Mouse (Mus musculus) forebrain, embryonic 16.5 days (tissue): ENCODE measurements around the gene Syngap1. TPM values are rescaled to one million over a fixed set of nuclear protein-coding genes. Genes with fewer than 3 reads are reported as not detected.

Experiments
- ATAC-seq: fragments of 200-750 bp; cut with Nextera tagmentation; 2 replicates; pipeline ENCODE4 v1.8.0; 2017; ENCODE audit warnings: mild to moderate bottlenecking, moderate library complexity
- H3K27ac ChIP-seq: fragments of 300-500 bp; sonication (generic); 2 replicates; pipeline ENCODE4 v1.5.1; 2014; ENCODE audit warnings: low read length, control low read depth
- H3K27me3 ChIP-seq: fragments of 300-500 bp; sonication (generic); replicated peaks from 2 replicates; pipeline ENCODE4 v1.6.1; 2014; ENCODE audit warnings: low read length; ENCODE audit not compliant: control insufficient read depth, insufficient read depth
- H3K36me3 ChIP-seq: fragments of 300-500 bp; sonication (generic); 2 replicates; pipeline ENCODE4 v1.6.1; 2014; ENCODE audit not compliant: control insufficient read depth, insufficient read depth
- H3K4me1 ChIP-seq: fragments of 300-500 bp; sonication (generic); replicated peaks from 2 replicates; pipeline ENCODE4 v1.6.1; 2014; ENCODE audit warnings: low read length; ENCODE audit not compliant: control insufficient read depth, insufficient read depth
- H3K4me2 ChIP-seq: fragments of 300-500 bp; sonication (generic); 2 replicates; pipeline ENCODE4 v1.6.1; 2014; ENCODE audit warnings: mild to moderate bottlenecking, low read length, control low read depth
- H3K4me3 ChIP-seq: fragments of 300-500 bp; sonication (generic); replicated peaks from 2 replicates; pipeline ENCODE4 v1.5.1; 2014; ENCODE audit warnings: mild to moderate bottlenecking, low read length, control low read depth
- H3K9ac ChIP-seq: fragments of 300-500 bp; sonication (generic); replicated peaks from 2 replicates; pipeline ENCODE4 v1.6.1; 2014; ENCODE audit warnings: low read depth, low read length, control low read depth
- H3K9me3 ChIP-seq: fragments of 300-500 bp; sonication (generic); 2 replicates; pipeline ENCODE4 v1.6.1; 2016; ENCODE audit warnings: low read length; ENCODE audit not compliant: control insufficient read depth
- WGBS: fragments of 180-500 bp; shearing (Covaris S2); extraction: QIAGEN DNeasy Blood & Tissue Kit; methylation state at CpG from one replicate; pipeline ENCODE4 v1.1.7; 2014; 5-methylcytosine and 5-hydroxymethylcytosine counted together
- polyA plus RNA-seq: library from polyadenylated mRNA; unstranded; fragments of >200 nt; fragmentation: Nextera tagmentation; extraction: Ambion mirVana; gene quantifications from 2 replicates; pipeline ENCODE4 v1.2.1, GENCODE M21; 2015

Gene Syngap1
- polyA plus RNA-seq, 1 experiment from 2014 or later: 5.4 TPM

GRCm38 (mm10) chr17:26951406-26951805, 10.4 kb downstream of the Syngap1 start:
- Histone ChIP-seq H3K9ac (peak overlapping the region; percentile 52), H3K4me1 (peaks cover 66% of the 10 kb centered on the region), H3K27me3 (no peaks in the 10 kb centered on the region), H3K4me3 (peak overlapping the region; percentile 41), H3K4me2 (peak overlapping the region; percentile 75), H3K27ac (peak overlapping the region; percentile 59), H3K9me3 (no peaks in the 10 kb centered on the region), H3K36me3 (peaks cover 8% of the 10 kb centered on the region)
- ATAC-seq: peak; percentile 66
- 1% methylated on average over 11 of the region's 11 CpGs for WGBS

DNA sequence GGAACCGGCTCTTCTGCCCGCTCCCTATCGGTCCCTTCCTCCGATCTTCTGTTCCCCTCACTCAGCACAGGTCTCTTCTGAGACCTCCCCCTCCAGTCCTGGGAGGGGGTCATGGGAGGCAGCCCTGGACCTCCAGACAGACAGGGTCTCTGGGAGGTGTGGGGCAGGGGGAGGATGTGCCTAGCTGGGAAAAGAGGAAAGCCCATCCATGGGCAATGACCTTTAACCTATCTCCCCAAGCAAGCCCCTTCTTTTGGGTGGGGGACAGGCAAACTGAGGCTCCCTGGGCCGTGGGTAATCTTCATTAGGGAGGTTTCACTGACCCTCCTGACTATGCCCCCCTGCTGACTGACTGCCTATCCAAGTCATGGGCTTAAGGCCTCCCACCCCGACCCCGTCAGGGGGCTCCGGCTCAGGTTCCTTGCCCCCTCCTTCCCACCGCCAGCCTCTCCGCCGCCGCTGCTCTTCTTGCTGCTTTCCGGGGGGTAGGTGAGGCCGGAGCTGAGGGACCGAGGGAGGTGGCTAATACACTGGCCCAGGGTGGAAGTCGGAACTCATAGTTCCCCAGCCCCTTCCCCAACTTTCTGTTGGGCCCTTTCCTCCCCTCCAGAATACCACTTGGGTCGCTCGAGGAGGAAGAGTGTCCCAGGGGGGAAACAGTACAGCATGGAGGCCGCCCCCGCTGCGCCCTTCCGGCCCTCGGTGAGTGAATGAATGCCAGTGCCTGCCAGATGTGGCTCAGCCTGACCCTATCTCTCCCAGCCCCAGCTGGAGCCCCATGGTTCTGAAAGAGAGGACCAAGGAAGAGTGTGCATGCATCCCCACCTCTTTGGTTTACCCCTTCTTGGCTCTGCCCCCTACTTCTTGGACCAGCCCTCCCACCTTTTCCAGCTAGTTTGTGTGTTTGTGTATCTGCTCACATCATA, 11.2 kb downstream of the Syngap1 start:
- peaks cover 13% of the 10 kb centered on the region for H3K36me3 ChIP-seq
- H3K27ac ChIP-seq: peak overlapping the region; percentile 16; the same call in 1 of the 2 replicates
- H3K9me3 ChIP-seq: no peaks in the 10 kb centered on the region
- H3K27me3 ChIP-seq: no peaks in the 10 kb centered on the region
- peak overlapping the region; percentile 75 for H3K4me2 ChIP-seq
- 6% methylated on average over 21 of the region's 23 CpGs for WGBS
- no peak; the same call in 1 of the 2 replicates for ATAC-seq
- peak overlapping the region; percentile 52 for H3K9ac ChIP-seq
- H3K4me3 ChIP-seq: peak overlapping the region; percentile 41
- H3K4me1 ChIP-seq: peaks cover 58% of the 10 kb centered on the region

DNA sequence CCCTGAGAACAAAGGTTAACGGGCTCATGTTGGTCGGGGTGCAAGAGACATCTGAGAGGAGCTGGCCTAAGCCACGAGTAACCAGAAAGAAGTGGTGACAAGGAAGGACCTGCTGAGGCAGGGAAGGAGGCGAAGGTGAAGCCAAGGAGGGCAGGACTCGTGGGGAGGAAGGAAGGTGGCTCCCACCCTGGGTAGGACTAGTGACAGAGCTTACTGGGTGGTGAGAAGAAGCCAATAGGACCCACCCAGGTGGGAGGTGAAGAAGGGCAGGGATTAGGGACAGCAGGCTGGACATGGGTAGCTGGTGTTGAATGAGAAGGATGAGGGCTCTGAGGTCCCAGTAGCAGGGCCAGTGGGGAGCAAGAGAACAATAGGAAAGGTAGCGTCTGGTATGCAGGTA, 12.1 kb downstream of the Syngap1 start:
- no peak for ATAC-seq
- Histone ChIP-seq H3K4me1 (peaks cover 51% of the 10 kb centered on the region), H3K4me2 (peak overlapping the region; percentile 75), H3K27ac (no peak overlapping the region), H3K27me3 (no peaks in the 10 kb centered on the region), H3K9me3 (no peaks in the 10 kb centered on the region), H3K9ac (peak overlapping the region; percentile 22; the same call in 1 of the 2 replicates), H3K36me3 (peaks cover 21% of the 10 kb centered on the region), H3K4me3 (no peak overlapping the region)
- 26% methylated on average over 6 of the region's 6 CpGs for WGBS

- no peaks in the 10 kb centered on the region for H3K27me3 ChIP-seq
- no peaks in the 10 kb centered on the region for H3K9me3 ChIP-seq
- peaks cover 51% of the 10 kb centered on the region for H3K4me1 ChIP-seq
- H3K9ac ChIP-seq: peak overlapping the region; percentile 22; the same call in 1 of the 2 replicates
- H3K36me3 ChIP-seq: peaks cover 22% of the 10 kb centered on the region
- H3K4me3 ChIP-seq: no peak overlapping the region
- peak overlapping the region; percentile 75 for H3K4me2 ChIP-seq
- WGBS: 30% methylated on average over 8 of the region's 16 CpGs
- ATAC-seq: no peak
- H3K27ac ChIP-seq: no peak overlapping the region
These were observed 12.7 kb downstream of the Syngap1 start for GRCm38 (mm10) chr17:26953726-26954125.

GRCm38 (mm10) chr17:26956309-26956708, 15.3 kb downstream of the Syngap1 start:
- Histone ChIP-seq H3K27ac (no peak overlapping the region), H3K27me3 (no peaks in the 10 kb centered on the region), H3K4me3 (no peak overlapping the region), H3K36me3 (peaks cover 34% of the 10 kb centered on the region), H3K9me3 (no peaks in the 10 kb centered on the region), H3K4me1 (peaks cover 26% of the 10 kb centered on the region), H3K9ac (no peak overlapping the region), H3K4me2 (no peak overlapping the region)
- ATAC-seq: no peak
- 82% methylated on average over 5 of the region's 5 CpGs for whole genome bisulfite sequencing

- no peak for ATAC-seq
- WGBS: 94% methylated on average over 18 of the region's 18 CpGs
- peaks cover 40% of the 10 kb centered on the region for H3K36me3 ChIP-seq
- no peak overlapping the region for H3K4me3 ChIP-seq
- peaks cover 21% of the 10 kb centered on the region for H3K4me1 ChIP-seq
- H3K27me3 ChIP-seq: no peaks in the 10 kb centered on the region
- H3K9ac ChIP-seq: no peak overlapping the region
- no peaks in the 10 kb centered on the region for H3K9me3 ChIP-seq
- no peak overlapping the region for H3K4me2 ChIP-seq
- no peak overlapping the region for H3K27ac ChIP-seq
These were observed 15.8 kb downstream of the Syngap1 start for GRCm38 (mm10) chr17:26956895-26957294.

DNA sequence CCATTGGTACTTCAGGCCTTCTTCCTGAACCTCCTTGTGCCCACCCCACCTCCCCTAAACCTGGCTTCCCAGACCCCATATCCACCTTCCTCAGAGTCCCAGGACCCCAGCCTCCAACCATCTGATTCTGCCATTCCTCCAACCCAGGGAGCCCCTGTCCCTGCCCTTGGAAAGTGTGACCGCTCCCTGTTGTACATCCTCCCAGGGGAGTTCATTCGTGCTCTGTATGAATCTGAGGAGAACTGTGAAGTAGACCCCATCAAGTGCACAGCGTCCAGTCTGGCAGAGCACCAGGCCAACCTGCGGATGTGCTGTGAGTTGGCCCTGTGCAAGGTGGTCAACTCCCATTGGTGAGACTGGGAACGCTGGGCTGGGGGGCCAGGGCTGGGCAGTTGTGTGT, 16.8 kb downstream of the Syngap1 start:
- Histone ChIP-seq H3K4me1 (peaks cover 11% of the 10 kb centered on the region), H3K9me3 (no peaks in the 10 kb centered on the region), H3K36me3 (peaks cover 42% of the 10 kb centered on the region), H3K9ac (no peak overlapping the region), H3K27ac (no peak overlapping the region), H3K4me3 (no peak overlapping the region), H3K4me2 (no peak overlapping the region), H3K27me3 (no peaks in the 10 kb centered on the region)
- WGBS: 97% methylated on average over 5 of the region's 5 CpGs
- no peak for ATAC-seq

- no peak overlapping the region for H3K4me3 ChIP-seq
- H3K4me2 ChIP-seq: no peak overlapping the region
- peaks cover 45% of the 10 kb centered on the region for H3K36me3 ChIP-seq
- no peak overlapping the region for H3K27ac ChIP-seq
- ATAC-seq: no peak
- H3K4me1 ChIP-seq: peaks cover 1% of the 10 kb centered on the region
- H3K9ac ChIP-seq: no peak overlapping the region
- H3K27me3 ChIP-seq: no peaks in the 10 kb centered on the region
- no peaks in the 10 kb centered on the region for H3K9me3 ChIP-seq
- 62% methylated on average over 5 of the region's 5 CpGs for WGBS
These were observed 17.8 kb downstream of the Syngap1 start for GRCm38 (mm10) chr17:26958880-26959279.

GRCm38 (mm10) chr17:26959815-26960214, 18.8 kb downstream of the Syngap1 start:
- peaks cover 51% of the 10 kb centered on the region for H3K36me3 ChIP-seq
- no peaks in the 10 kb centered on the region for H3K9me3 ChIP-seq
- no peaks in the 10 kb centered on the region for H3K27me3 ChIP-seq
- H3K4me3 ChIP-seq: no peak overlapping the region
- 94% methylated on average over 4 of the region's 4 CpGs for WGBS
- no peak overlapping the region for H3K4me2 ChIP-seq
- H3K4me1 ChIP-seq: no peaks in the 10 kb centered on the region
- no peak overlapping the region for H3K9ac ChIP-seq
- H3K27ac ChIP-seq: no peak overlapping the region
- no peak for ATAC-seq
